Mouse (Mus musculus): ENCODE measurements around the gene Lrp8. TPM values are rescaled to one million over a fixed set of nuclear protein-coding genes. Genes with fewer than 3 reads are reported as not detected.
A peak's percentile ranks its signal among the peaks of the same experiment; 100 is the strongest.

The Lrp8 gene
- total and polyA plus RNA-seq, 3 experiments = 6.4 to 21.1 (median 14.2) TPM

DNA sequence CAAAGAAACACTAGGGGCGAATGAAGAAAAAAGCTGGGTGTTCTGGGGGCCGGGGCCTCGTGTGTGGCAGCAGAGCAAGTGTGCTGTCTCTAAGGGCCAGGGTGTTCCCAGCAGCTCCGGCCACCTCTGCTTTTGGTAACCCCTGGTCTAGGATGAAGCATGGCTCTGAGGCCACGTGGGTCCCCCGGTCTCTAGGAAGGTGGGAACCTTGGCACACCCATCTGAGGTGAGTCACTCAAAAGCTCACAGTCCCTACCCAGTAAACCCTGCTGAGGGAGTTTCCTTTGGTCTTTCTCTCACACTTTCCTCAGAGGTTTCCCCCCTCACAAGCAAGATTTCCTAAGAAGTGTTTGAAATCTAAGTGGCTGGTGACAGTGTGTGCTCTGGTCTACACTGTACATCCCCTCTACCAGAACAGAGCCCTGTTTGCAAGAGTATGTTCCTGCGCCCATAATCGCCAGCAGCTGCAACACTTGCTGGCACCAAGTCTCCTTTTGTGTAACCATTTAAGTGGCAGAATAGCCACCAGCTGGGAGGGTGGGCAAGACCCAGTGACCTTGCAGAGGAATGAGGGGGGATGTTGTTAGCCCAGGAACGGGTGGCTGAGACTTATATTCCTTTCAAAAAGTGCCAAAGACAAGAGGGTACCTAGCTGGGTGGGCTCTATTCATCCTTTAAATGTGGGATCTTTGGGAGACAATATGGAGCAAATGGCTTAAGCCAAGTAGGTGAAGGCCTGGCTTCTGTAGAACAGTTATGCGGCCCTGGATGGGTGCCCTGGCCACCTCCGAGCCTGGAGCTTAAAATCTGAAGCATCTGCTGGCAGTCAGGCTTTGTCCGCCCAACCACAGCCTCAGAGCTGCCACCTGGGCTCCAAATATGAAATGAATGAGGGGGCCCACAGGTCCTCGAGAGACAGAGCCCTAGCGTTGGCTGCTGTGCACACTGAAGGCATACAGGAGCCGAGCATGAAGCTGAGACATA lies 44.3 kb upstream of the Lrp8 start:
- dilution Hi-C loops (cut with MboI; ENCODE audit: extremely low pct_ligation_motif_present, extremely low pct_unique_long_range_greater_than_20kb, low sequenced_read_pairs) (no loop called here), in situ Hi-C loops (cut with MboI; ENCODE audit: low pct_ligation_motif_present, low pct_unique_long_range_greater_than_20kb, low sequenced_read_pairs) (no loop called here)
- no peak for TF ChIP-seq POLR2A (IDR thresholded peaks at IDR 0.05; ENCODE audit: low read depth, low read length)
- no peak overlapping the region for H3K27ac ChIP-seq (ENCODE audit: insufficient read depth, low read depth)
- H3K4me3 ChIP-seq (replicated peaks in 1 of 3; ENCODE audit: low read depth in 2 of 3, low read length in 2 of 3, poor library complexity in 1 of 3) = no peak overlapping the region
- H3K9ac ChIP-seq (ENCODE audit: insufficient read depth, low read depth) = no peak overlapping the region
- H3K4me1 ChIP-seq (ENCODE audit: control insufficient read depth in 1 of 2, insufficient read depth in 2 of 2) = peaks cover 0 to 17% of the 10 kb centered on the region in 2 experiments; a peak in 2 of 4 replicates
- H3K36me3 ChIP-seq (replicated peaks in 1 of 2; ENCODE audit: control insufficient read depth in 1 of 2, insufficient read depth in 1 of 2, low read length in 1 of 2) = no peaks in the 10 kb centered on the region
- no peaks in the 10 kb centered on the region for H3K9me3 ChIP-seq (replicated peaks; ENCODE audit: low read length)
- no peak for DNase-seq (ENCODE audit: extremely low read depth)
- no peaks in the 10 kb centered on the region for H3K79me2 ChIP-seq (replicated peaks; ENCODE audit: control insufficient read depth, extremely low read depth, insufficient read depth, poor library complexity, severe bottlenecking)
- no peak overlapping the region for H3K4me2 ChIP-seq (ENCODE audit: insufficient read depth, low read depth, poor library complexity, severe bottlenecking)
- H3K27me3 ChIP-seq (replicated peaks) = no peaks in the 10 kb centered on the region

DNA sequence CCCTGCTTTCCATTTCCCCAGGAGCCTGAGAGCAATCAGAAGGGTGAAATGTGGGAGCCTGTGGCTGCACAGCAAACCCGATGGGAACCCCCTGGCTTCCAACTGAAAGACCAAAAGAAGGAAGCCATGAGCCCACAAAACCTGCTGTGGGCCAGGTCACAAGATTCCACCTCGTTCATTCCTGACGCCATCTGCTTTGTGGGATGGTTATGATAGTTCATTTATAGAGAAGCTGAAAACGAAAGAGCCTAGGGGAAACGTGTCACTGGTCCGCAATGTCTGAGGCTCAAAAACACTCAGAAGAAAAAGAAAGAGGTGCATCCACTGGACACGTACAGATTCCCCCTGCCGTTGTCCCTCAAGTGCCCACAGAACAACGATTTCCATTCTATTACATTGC lies 43.1 kb upstream of the Lrp8 start:
- Histone ChIP-seq H3K27ac (ENCODE audit: insufficient read depth, low read depth) (no peak overlapping the region), H3K4me3 (replicated peaks in 1 of 3; ENCODE audit: low read depth in 2 of 3, low read length in 2 of 3, poor library complexity in 1 of 3) (no peak overlapping the region), H3K27me3 (replicated peaks) (no peaks in the 10 kb centered on the region), H3K9ac (ENCODE audit: insufficient read depth, low read depth) (no peak overlapping the region), H3K9me3 (replicated peaks; ENCODE audit: low read length) (no peaks in the 10 kb centered on the region), H3K36me3 (replicated peaks in 1 of 2; ENCODE audit: control insufficient read depth in 1 of 2, insufficient read depth in 1 of 2, low read length in 1 of 2) (no peaks in the 10 kb centered on the region), H3K4me1 (ENCODE audit: control insufficient read depth in 1 of 2, insufficient read depth in 2 of 2) (peaks cover 0 to 17% of the 10 kb centered on the region in 2 experiments; a peak in 2 of 4 replicates), H3K4me2 (ENCODE audit: insufficient read depth, low read depth, poor library complexity, severe bottlenecking) (peak overlapping the region; percentile 12), H3K79me2 (replicated peaks; ENCODE audit: control insufficient read depth, extremely low read depth, insufficient read depth, poor library complexity, severe bottlenecking) (no peaks in the 10 kb centered on the region)
- DNase-seq (ENCODE audit: extremely low read depth) = no peak
- dilution Hi-C loops (cut with MboI; ENCODE audit: extremely low pct_ligation_motif_present, extremely low pct_unique_long_range_greater_than_20kb, low sequenced_read_pairs) = no loop called here
- in situ Hi-C loops (cut with MboI; ENCODE audit: low pct_ligation_motif_present, low pct_unique_long_range_greater_than_20kb, low sequenced_read_pairs) = no loop called here
- no peak for TF ChIP-seq POLR2AphosphoS2 (IDR thresholded peaks at IDR 0.05; ENCODE audit: low read depth, low read length)
- TF ChIP-seq KAT2A (IDR thresholded peaks at IDR 0.05; ENCODE audit: insufficient replicate concordance, low read length) = no peak
- no peak for TF ChIP-seq NELFE (IDR thresholded peaks at IDR 0.05; ENCODE audit: low read depth, low read length)
- no peak for TF ChIP-seq NRF1 (IDR thresholded peaks at IDR 0.05; ENCODE audit: low read depth, low read length)
- no peak for TF ChIP-seq JUND (conservative IDR thresholded peaks at IDR 0.05; ENCODE audit: low read depth, low read length)
- TF ChIP-seq PAX5 (IDR thresholded peaks at IDR 0.05; ENCODE audit: low read length) = no peak

DNA sequence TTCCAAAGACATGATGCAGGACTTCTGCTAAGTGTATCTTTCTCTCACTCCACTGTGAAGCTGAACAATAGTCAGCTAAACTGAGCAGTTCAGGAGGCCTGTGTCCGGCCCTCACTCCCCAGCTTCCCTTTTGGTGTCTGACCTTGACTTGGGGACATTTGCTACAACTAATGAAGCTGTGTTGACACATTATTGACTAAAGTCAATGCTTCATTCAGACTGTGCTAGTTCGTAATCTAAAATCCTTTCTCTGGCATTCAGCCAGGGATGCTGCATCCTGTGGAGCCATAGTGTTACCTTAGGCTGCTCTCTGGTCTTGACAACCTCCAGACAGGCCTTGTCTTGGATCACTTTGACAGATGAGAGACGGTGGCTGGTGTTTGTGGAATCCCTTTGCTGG lies 39.1 kb upstream of the Lrp8 start:
- dilution Hi-C loops (cut with MboI; ENCODE audit: extremely low pct_ligation_motif_present, extremely low pct_unique_long_range_greater_than_20kb, low sequenced_read_pairs) = no loop called here
- no peaks in the 10 kb centered on the region for H3K36me3 ChIP-seq (replicated peaks in 1 of 2; ENCODE audit: control insufficient read depth in 1 of 2, insufficient read depth in 1 of 2, low read length in 1 of 2)
- H3K9ac ChIP-seq (ENCODE audit: insufficient read depth, low read depth) = no peak overlapping the region
- in situ Hi-C loops (cut with MboI; ENCODE audit: low pct_ligation_motif_present, low pct_unique_long_range_greater_than_20kb, low sequenced_read_pairs) = no loop called here
- H3K27ac ChIP-seq (ENCODE audit: insufficient read depth, low read depth) = no peak overlapping the region
- H3K79me2 ChIP-seq (replicated peaks; ENCODE audit: control insufficient read depth, extremely low read depth, insufficient read depth, poor library complexity, severe bottlenecking) = no peaks in the 10 kb centered on the region
- H3K4me2 ChIP-seq (ENCODE audit: insufficient read depth, low read depth, poor library complexity, severe bottlenecking) = no peak overlapping the region
- no peaks in the 10 kb centered on the region for H3K9me3 ChIP-seq (replicated peaks; ENCODE audit: low read length)
- peaks cover 0 to 7% of the 10 kb centered on the region in 2 experiments; a peak in 2 of 4 replicates for H3K4me1 ChIP-seq (ENCODE audit: control insufficient read depth in 1 of 2, insufficient read depth in 2 of 2)
- H3K27me3 ChIP-seq (replicated peaks) = peaks cover 2% of the 10 kb centered on the region
- TF ChIP-seq USF1 (IDR thresholded peaks at IDR 0.05; ENCODE audit: low read depth, low read length) (no peak), MAX (IDR thresholded peaks at IDR 0.05; ENCODE audit: low read length) (no peak), TBP (conservative IDR thresholded peaks at IDR 0.05; ENCODE audit: low read depth, low read length) (no peak)
- DNase-seq (ENCODE audit: extremely low read depth) = no peak
- H3K4me3 ChIP-seq (replicated peaks in 1 of 3; ENCODE audit: low read depth in 2 of 3, low read length in 2 of 3, poor library complexity in 1 of 3) = no peak overlapping the region
